Mouse (Mus musculus) thymus, adult 2 months (tissue): ENCODE results near the gene Stat3. TPM values are rescaled to one million over a fixed set of nuclear protein-coding genes. Genes with fewer than 3 reads are reported as not detected.

Experiments used
- DNase-seq: peaks from one replicate; pipeline ENCODE4 v3.0.0; 2021
- H3K27ac ChIP-seq: fragments of 200-500 bp; 2 replicates; pipeline ENCODE4 v1.5.1; 2012; ENCODE audit warnings: low read length, control low read depth; ENCODE audit not compliant: control insufficient read depth, insufficient read depth
- H3K27me3 ChIP-seq: fragments of 200-500 bp; 2 replicates; pipeline ENCODE4 v1.6.1; 2012; ENCODE audit warnings: mild to moderate bottlenecking, low read length, moderate library complexity, mixed read lengths; ENCODE audit not compliant: control insufficient read depth, insufficient read depth
- H3K36me3 ChIP-seq: fragments of 200-500 bp; 2 replicates; pipeline ENCODE4 v1.6.1; 2012; ENCODE audit warnings: mild to moderate bottlenecking, low read length, moderate library complexity; ENCODE audit not compliant: control insufficient read depth, insufficient read depth
- H3K4me1 ChIP-seq: fragments of 200-500 bp; replicated peaks from 2 replicates; pipeline ENCODE4 v1.6.1; 2012; ENCODE audit warnings: low read length; ENCODE audit not compliant: control insufficient read depth, insufficient read depth
- H3K4me3 ChIP-seq: fragments of 200-500 bp; 2 replicates; pipeline ENCODE4 v1.5.1; 2012; ENCODE audit warnings: mild to moderate bottlenecking, low read length, control low read depth, moderate library complexity; ENCODE audit not compliant: control insufficient read depth, insufficient read depth
- CTCF ChIP-seq: fragments of 200-500 bp; IDR thresholded peaks from 2 replicates; pipeline ENCODE4 v1.5.1; 2012; ENCODE audit warnings: mild to moderate bottlenecking, control low read depth, low read length, moderate library complexity, borderline replicate concordance; ENCODE audit not compliant: control insufficient read depth, poor library complexity, insufficient read depth; ENCODE audit errors: extremely low read depth
- POLR2A ChIP-seq: fragments of 200-500 bp; IDR thresholded peaks from 2 replicates; pipeline ENCODE4 v1.6.1; 2012; ENCODE audit warnings: mild to moderate bottlenecking, low read length, control low read depth, moderate library complexity; ENCODE audit not compliant: control insufficient read depth, poor library complexity, insufficient read depth; ENCODE audit errors: extremely low read depth
- WGBS: fragments of 180-500 bp; shearing (Covaris S2); methylation state at CpG from one replicate; pipeline ENCODE4 v1.1.7; 2018; 5-methylcytosine and 5-hydroxymethylcytosine counted together
- polyA plus RNA-seq: library from polyadenylated mRNA; depleted of rRNA; stranded (reverse); fragments of >200 nt; gene quantifications from 2 replicates; pipeline ENCODE4 v1.2.3, GENCODE M21; 2012

The Stat3 gene
- polyA plus RNA-seq, 1 experiment: 147 TPM

DNA sequence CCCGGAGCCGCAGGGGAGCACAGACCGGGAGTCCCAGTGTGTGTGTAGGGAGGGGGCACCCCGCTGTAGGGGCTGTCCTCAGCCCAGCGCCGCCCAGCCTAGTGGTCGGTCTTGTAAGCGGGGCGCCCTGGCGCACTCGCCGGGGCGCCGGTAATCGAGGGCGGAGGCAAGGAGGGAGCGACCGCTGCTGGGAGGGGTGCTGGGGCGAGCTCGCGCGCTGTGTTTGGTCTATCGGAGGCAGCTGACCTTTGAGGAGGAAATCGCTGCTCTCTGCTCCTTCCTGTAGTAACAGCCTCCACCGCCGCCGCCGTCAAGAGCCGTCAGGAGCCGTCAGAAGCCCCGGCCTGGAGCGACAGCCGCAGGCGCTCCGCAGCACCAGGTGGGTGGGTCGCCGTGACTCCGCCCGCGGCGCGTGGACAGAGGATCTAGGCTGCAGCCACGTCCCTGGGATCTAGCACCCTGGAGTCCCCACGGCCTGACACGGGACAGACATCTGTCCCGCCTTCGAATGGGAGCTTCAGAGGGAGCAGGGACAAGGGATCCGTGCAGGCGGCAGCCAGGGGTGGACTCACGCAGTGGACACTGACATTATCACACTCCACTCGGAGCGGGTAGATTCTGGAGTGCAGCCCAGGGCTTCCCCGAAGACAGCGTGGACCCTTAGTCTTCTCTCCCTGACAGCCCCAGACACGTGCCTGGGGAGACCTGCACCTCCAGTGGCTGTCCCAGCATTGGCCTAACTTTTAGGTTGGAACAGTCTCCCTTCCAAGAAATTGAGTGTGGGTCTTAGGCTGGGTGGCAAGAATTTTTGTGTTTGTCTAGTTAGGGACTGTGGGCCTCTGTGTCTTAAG is 78.9 kb downstream of the Stat3 start:
- peak; percentile 88 for DNase-seq
- Histone ChIP-seq H3K27me3 (no peaks in the 10 kb centered on the region), H3K4me1 (peaks cover 39% of the 10 kb centered on the region), H3K27ac (peak overlapping the region; percentile 16), H3K4me3 (peak overlapping the region; percentile 52), H3K36me3 (peaks cover 9% of the 10 kb centered on the region)
- TF ChIP-seq CTCF (peak; percentile 44; the same call in 1 of the 2 replicates), POLR2A (peak; percentile 66; the same call in 1 of the 2 replicates)
- under 1% methylated on average over 55 of the region's 55 CpGs for WGBS

DNA sequence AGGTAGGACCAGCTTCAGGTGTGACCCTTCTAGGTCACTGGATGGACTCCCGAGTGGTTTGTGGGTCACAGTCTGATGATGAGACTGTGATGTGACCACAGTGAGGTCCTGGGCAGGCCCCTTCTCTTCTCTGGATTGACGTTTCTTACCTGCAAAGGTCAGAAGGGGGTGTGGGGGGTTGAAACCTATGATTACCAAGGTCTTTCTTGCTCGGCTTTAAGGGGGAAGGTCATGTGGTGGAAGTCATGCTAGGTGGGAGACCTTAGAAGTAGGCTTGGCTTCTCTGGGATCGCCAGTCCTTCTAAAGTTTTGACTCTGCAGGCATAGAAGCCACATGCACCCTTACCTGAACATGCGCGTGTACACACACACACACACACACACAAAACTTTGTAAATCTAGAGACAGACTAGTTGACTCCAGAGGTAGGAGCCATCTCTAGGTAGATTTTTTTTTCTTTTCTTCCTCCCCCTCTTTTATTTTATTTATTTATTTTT is 79.7 kb downstream of the Stat3 start:
- no peak overlapping the region for H3K4me3 ChIP-seq
- 0 out of 2 replicates have a peak, but pooled peaks cover 3% of the 10 kb centered on the region for H3K36me3 ChIP-seq
- 41% methylated on average over 6 of the region's 6 CpGs for WGBS
- no peak for TF ChIP-seq POLR2A
- peak overlapping the region; percentile 46; the same call in 1 of the 2 replicates for H3K27ac ChIP-seq
- H3K27me3 ChIP-seq: no peaks in the 10 kb centered on the region
- H3K4me1 ChIP-seq: peaks cover 35% of the 10 kb centered on the region
- no peak for DNase-seq

- Histone ChIP-seq H3K27ac (peak within 1 kb of the TSS; percentile 46; the same call in 1 of the 2 replicates), H3K27me3 (no peaks in the 10 kb centered on the region), H3K36me3 (0 out of 2 replicates have a peak, but pooled peaks cover 2% of the 10 kb centered on the region), H3K4me1 (peaks cover 35% of the 10 kb centered on the region), H3K4me3 (peak within 1 kb of the TSS; percentile 52)
- DNase-seq: no peak
- 79% methylated on average over 9 of the region's 9 CpGs for WGBS
- TF ChIP-seq CTCF (no peak), POLR2A (no peak)
These were observed 80.3 kb downstream of the Stat3 start, which contains the start of gene Stat5a for GRCm38 (mm10) chr11:100858935-100859578. Gene Stat5a, plus strand, starts transcription at chr11:100859351.

- Histone ChIP-seq H3K36me3 (no peaks in the 10 kb centered on the region), H3K4me3 (no peak overlapping the region), H3K27me3 (no peaks in the 10 kb centered on the region), H3K27ac (no peak overlapping the region), H3K4me1 (peaks cover 38% of the 10 kb centered on the region)
- no peak for TF ChIP-seq POLR2A
- TF ChIP-seq CTCF: no peak
- 71% methylated on average over 6 of the region's 6 CpGs for WGBS
- no peak for DNase-seq
These were observed 81.4 kb downstream of the Stat3 start for GRCm38 (mm10) chr11:100857960-100858359.

DNA sequence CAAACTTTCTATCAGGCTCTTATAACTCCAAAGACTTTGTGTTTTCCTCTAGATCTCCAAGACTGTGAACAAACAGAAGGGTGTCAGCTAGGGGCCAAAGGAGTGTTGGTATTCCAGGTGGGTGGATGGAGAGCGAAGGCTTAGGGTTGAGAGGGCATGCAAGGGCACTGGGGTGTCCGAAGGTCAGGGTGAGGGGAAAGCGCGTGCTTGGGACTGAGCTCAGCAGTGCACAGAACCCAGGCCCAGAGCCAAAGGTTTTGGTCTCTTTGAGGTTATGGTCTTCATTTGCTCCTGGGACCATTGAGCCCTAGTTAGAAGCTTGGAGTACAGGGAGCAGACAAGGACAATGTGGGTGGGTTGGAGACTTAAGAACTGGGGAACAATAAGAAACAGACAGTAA is 84.2 kb downstream of the Stat3 start:
- no peak for DNase-seq
- no peak overlapping the region for H3K4me3 ChIP-seq
- no peak for TF ChIP-seq POLR2A
- TF ChIP-seq CTCF: no peak
- H3K27me3 ChIP-seq: no peaks in the 10 kb centered on the region
- H3K4me1 ChIP-seq: peaks cover 32% of the 10 kb centered on the region
- no peaks in the 10 kb centered on the region for H3K36me3 ChIP-seq
- no peak overlapping the region for H3K27ac ChIP-seq
- WGBS: 98% methylated on average over 4 of the region's 4 CpGs

DNA sequence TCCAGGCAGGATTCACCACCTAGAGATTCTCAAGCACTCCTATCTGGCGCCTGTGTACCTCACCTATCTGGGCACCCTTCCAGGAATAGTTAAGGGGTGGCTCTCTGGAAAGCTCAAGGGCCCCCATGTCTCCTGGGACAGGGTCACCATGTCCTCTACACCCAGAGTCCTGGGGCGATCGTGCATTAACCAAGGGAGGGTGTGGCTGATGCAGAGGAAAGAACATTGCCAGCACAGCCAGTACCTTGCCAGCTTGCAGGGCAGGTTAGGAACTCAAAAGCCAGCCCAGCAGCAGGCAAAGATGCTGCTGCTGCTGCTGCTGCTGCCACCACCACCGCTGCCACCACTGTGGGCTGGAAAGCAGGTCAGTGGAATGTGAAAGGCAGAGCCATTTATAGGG is 85.1 kb downstream of the Stat3 start:
- no peak for DNase-seq
- H3K27me3 ChIP-seq: no peaks in the 10 kb centered on the region
- WGBS: 90% methylated on average over 4 of the region's 4 CpGs

More for the DNA sequence above, 85.1 kb downstream of the Stat3 start:
- TF ChIP-seq POLR2A (no peak), CTCF (no peak)
- Histone ChIP-seq H3K27ac (no peak overlapping the region), H3K4me3 (no peak overlapping the region), H3K4me1 (peaks cover 27% of the 10 kb centered on the region), H3K36me3 (no peaks in the 10 kb centered on the region)
